Mouse (Mus musculus) right cerebral cortex, postnatal 4 days (tissue): ENCODE data around the gene Olfr813.
"Not testable (repeated sequence)": the region's sequence is repeated elsewhere in the genome, so short reads cannot be mapped to it uniquely, and the experiment has no call there.

ENCODE experiments used
- DNase-seq: peaks from one replicate; pipeline ENCODE4 v3.0.0-alpha.2; 2022

Gene Olfr813

DNA sequence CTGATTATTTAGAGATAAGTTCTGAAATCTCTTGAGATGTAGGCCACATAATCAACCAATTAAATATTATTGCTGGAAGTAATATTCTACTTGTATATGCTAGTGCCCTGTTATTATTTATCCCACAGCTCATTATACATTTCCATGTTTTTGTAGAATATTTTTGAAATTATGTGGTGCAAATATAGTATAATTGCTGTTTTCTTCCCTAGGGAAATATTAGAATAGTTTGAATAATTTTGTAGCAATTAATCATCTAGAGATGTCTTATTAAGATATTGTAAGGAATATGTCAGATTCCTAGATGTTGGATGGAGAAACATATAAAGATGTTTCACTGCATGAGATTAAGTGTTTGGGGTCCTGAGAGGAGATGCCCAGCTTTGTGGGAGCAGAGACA lies at the start of gene Olfr813:
Gene Olfr813 (plus strand): TSS at position 301 of the 400 bp plus-strand sequence.
- no peak for DNase-seq

DNA sequence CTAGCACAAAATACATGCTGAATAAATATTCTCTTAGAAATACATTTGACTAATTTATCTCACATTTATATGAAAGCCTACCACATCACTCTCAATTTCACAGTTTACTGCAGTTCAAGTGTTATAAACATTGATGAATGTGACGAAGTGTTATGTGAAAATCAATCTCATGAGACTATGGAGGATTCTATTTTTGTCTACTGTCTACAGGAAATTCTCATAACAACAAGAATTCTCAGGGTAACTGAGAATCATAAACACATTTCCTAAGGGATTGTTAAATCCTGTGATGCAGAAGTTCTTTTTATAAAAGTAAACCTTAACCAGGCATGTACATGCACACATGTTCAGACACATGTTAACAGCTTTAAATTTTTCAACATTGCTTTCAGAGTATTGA lies 9.2 kb upstream of the Olfr813 start, which contains the start of gene Olfr812:
Gene Olfr812 (minus strand): TSS at position 101 of the 400 bp plus-strand sequence.
- DNase-seq = no peak

DNA sequence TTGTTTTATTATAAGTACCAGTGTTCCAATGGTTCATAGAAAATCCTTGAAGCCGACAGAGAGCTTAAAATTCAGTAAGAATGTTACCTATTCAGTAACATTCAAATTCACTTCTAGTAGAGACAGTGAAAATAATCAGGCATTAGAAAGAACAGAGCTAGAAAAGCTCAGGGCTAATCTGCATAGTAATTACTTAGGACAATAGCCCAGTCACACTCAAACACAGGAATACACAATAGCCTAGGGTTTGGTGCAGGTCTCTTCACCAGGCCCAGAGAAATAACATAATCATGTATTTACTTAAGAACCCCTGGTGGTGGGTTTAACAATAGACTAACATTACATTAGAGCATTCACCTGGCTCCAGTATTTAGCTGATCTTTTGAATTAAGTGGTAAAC lies 7.8 kb upstream of the Olfr813 start:
- no peak for DNase-seq

DNA sequence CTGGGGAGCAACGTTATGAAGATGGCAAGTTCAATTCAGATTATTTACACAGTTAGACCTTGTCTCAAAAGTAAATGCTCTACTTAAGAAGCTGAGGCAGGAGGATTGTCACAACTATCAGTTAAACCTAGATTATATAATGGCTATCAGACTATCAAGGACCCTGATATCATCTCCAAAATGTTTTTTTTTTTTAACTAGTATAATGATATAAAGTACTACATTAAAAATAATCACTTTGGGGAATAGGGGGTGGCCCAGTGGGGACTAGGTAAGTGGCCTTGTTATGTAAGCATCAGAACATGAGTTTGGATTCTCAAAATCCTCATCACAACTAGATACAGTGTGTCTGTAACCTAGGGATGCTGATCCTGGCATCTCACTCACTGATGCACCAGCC lies 24.6 kb downstream of the Olfr813 start, which contains the start of gene Olfr814:
Gene Olfr814 (minus strand): TSS at position 101 of the 400 bp plus-strand sequence.
- not testable (repeated sequence) for DNase-seq

DNA sequence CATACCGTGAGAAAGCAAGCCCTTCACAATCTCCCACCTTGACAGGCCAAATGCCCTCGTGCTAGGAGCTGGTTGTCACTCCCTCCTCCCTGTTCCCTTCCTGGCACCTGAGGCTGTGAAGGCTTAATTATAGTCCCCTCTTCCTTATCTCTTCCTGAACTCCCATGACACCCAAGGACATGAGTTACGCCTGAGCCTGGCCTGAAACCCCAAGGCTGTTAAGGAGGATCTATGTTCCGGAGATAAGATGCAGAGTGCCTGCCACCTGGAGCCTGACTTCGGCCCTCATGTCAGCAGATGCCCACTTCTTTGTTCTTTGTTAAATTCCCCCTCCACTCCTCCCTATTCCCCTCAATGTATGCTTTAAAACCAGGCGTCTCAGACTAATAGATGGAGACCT lies 30.3 kb downstream of the Olfr813 start:
- not testable (repeated sequence) for DNase-seq

DNA sequence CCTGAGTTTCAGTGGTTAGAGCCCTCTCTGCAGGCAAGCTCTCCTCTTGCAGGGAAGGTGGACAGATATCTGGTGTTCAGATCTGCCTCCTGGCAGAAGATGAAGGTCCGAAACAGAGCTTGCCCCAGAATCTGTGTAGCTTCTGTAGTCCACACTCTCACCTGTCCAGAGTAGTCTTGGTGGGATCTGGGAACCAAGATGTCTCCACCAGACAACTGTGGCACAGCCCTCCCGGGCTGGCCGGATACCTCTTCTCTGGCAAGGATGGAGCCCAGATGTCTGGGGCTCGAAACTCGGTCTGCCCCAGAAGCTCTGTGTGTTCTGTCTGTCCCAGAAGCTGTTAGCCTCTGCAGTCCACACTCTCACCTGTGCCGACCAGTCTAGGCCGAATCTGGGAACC lies 30.8 kb downstream of the Olfr813 start:
- no peak for DNase-seq

DNA sequence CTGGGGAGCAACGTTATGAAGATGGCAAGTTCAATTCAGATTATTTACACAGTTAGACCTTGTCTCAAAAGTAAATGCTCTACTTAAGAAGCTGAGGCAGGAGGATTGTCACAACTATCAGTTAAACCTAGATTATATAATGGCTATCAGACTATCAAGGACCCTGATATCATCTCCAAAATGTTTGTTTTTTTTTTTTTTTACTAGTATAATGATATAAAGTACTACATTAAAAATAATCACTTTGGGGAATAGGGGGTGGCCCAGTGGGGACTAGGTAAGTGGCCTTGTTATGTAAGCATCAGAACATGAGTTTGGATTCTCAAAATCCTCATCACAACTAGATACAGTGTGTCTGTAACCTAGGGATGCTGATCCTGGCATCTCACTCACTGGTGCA lies 50.6 kb downstream of the Olfr813 start, which contains the start of gene Olfr815:
Gene Olfr815 (minus strand): TSS at position 101 of the 400 bp plus-strand sequence.
- DNase-seq = not testable (repeated sequence)
